Mouse (Mus musculus): ENCODE data around the gene Cerk.
"Not testable (repeated sequence)": the region's sequence is repeated elsewhere in the genome, so short reads cannot be mapped to it uniquely, and the experiment has no call there.

Gene Cerk

GRCm38 (mm10) chr15:86205300-86205699 is 19.4 kb upstream of the Cerk start:
- DNase-seq, result no peak

- no peak for DNase-seq
Measured at GRCm38 (mm10) chr15:86203942-86204561, 18.1 kb upstream of the Cerk start.

DNA sequence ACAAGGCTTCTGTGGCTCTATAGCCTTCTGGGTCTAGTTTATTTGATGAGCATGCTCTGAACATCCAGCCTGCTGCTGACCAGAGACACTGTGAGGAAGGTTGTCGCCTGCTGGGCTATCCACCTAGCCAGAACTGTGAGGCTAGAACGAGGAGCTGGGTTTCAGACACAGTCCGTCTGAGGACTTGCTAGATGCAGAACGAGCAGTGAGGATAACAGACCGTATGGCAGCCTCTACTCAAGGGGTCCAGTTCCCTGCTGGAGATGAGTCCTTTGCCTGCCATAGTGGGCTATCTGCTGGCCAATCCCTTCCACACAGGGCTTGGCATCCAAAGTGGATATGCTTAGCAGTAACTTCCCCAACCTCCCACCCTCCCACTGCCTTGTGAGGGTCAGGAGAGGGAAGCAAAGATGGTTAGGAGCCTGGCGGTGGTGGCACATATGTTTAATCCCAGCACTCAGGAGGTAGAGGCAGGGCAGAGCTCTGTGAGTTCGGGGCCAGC is 17.4 kb upstream of the Cerk start:
- no peak for DNase-seq

DNA sequence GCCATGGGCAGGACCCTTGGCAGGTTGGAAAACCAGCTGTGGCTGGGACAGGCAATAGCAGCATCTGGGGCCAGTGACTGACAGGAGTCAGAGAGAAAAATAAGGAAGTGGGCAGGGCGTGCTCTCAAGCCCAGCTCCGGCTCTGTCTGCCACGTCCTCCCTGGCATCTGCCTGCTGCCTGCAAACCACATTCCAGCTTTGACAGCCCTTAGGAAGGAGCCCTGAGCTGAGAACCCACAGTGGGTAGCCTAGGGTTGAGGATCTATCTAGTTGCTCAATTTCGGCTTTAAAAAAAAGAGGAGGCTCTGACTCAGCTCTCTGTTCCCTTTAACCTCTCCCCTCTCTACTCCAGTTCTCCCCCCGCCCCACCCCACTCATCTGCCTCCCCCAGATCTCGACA is 16.7 kb upstream of the Cerk start:
- peak; percentile 80 for DNase-seq

- no peak for DNase-seq
Measured at GRCm38 (mm10) chr15:86201696-86202330, 15.9 kb upstream of the Cerk start.

GRCm38 (mm10) chr15:86201095-86201494 is 15.2 kb upstream of the Cerk start:
- DNase-seq, result no peak

DNA sequence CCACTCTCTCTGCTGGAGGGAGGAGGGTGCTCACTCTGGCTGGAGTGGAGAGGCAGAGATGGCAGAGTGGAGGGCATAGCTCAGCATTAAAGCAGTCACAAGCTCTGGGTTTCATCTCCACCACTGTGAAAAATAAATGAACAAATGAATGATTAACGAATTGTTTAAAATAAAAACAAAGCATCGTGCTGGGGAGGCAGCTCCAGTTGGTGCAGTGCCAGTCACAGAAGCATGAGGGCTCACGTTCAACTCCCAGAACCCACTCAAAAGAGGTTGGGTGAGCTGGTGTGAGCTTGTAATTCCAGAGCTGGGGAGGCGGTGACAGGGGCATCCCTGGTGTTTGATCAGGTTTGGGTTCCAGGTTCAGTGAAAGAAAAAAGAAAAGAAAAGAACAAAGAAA is 14.2 kb upstream of the Cerk start:
- DNase-seq, result no peak

DNA sequence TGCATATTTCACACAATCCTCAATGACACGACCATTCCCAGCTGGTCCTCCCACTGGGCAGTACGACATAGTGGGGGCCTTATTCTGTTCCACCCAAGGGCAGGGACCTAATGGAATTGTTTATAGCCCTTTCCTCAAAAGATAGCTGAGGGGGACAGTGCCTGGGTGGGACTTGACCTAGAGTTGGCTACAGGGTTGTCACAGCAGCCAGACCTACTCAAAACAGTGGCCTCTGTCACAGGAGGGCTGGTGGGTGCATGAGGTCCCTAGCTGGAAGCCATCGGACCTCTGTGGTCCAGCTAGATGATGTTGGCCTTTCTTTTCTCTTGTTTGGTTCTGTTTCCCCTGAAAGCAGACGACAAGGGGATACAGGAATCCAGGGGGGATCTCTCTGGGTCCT is 13.5 kb upstream of the Cerk start:
- DNase-seq, result no peak

- no peak for DNase-seq
Measured at GRCm38 (mm10) chr15:86199052-86199451, 13.1 kb upstream of the Cerk start.

DNA sequence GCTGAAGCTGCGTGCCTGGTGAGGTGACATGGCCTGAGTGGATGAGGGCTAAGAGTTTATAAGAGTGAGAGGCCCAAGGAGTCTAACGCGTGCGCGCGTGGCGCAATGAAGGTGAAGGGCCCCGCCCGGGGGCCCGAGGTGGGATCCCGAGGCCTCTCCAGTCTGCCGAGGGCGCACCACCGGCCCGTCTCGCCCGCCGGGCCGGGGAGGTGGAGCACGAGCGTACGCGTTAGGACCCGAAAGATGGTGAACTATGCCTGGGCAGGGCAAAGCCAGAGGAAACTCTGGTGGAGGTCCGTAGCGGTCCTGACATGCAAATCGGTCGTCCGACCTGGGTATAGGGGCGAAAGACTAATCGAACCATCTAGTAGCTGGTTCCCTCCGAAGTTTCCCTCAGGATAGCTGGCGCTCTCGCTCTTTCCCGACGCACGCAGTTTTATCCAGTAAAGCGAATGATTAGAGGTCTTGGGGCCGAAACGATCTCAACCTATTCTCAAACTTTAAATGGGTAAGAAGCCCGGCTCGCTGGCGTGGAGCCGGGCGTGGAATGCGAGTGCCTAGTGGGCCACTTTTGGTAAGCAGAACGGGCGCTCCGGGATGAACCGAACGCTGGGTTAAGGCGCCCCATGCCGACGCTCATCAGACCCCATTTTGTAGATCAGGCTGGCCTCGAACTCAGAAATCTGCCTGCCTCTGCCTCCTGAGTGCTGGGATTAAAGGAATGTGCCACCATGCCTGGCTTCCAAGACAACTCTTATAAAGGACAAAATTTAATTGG is 8.9 kb upstream of the Cerk start:
- not testable (repeated sequence) for DNase-seq

- DNase-seq, result no peak
Measured at GRCm38 (mm10) chr15:86191933-86192332, 6.0 kb upstream of the Cerk start.

DNA sequence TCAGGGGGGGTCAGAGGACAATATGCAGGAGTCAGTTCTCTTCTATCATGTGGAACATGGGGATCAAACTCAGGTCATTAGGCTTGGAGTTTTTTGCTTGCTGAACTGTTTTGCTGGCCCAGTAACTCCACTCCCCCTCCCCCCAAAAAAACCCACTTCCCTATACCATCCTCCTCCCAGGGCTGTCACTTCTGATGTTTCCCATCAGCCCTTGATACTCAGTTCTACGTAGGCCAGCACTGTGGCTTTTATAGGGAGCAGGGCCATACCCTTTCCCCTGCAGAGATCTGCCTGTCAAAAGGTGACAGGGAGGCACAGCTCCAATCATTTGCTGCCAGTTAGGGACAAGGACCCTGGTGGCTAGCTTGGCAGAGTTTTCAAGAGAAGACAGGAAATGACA is 5.6 kb upstream of the Cerk start:
- DNase-seq, result no peak

- DNase-seq, result no peak
Measured at GRCm38 (mm10) chr15:86190387-86190786, 4.4 kb upstream of the Cerk start.

GRCm38 (mm10) chr15:86188746-86189470 is 3.0 kb upstream of the Cerk start:
- peak; percentile 87 for DNase-seq

GRCm38 (mm10) chr15:86188186-86188585 is 2.2 kb upstream of the Cerk start:
- no peak for DNase-seq

DNA sequence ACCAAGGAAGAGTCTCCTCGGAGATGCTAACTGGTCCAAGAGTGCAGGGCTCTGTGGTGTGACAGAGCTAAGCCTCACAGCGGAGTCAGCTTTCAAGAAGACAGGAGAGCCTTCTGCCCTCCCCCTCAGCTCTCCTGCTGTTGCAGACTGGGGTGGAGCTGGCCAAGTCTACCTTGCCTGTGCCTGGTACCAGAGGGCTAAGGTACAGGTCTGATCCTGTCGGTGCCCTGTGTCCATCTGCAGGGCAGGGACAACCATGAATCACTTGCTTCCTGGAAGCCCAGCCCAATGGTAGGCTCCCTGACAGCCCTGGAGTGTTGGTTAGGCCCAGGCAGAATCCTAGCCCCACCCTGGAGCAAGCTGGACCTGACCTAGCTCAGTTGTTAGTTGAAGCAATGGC is 745 bp upstream of the Cerk start:
- DNase-seq, result no peak

GRCm38 (mm10) chr15:86184851-86185688 is 871 bp downstream of the Cerk start:
- DNase-seq, result no peak

DNA sequence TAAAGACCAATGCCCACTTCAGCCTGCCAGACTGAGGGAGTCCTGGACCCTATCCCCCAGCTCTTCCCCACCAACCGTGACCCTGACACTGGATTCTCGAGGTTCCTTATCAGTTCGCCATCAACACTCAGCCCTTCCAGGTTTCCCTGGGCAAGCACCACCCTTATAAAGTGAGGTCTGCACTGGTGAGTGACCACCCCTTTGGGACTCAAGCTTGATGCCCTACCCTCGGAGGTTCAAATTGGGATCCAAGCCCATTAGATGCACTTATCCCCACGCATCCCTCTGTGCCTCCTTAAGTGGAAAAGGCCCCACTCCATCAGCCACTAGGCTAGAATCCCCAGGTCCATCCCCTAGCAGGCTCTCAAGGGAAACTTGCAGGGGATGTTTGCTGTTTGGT is 1.9 kb downstream of the Cerk start:
- no peak for DNase-seq

- DNase-seq, result no peak
Measured at GRCm38 (mm10) chr15:86183484-86183883, 2.5 kb downstream of the Cerk start.

DNA sequence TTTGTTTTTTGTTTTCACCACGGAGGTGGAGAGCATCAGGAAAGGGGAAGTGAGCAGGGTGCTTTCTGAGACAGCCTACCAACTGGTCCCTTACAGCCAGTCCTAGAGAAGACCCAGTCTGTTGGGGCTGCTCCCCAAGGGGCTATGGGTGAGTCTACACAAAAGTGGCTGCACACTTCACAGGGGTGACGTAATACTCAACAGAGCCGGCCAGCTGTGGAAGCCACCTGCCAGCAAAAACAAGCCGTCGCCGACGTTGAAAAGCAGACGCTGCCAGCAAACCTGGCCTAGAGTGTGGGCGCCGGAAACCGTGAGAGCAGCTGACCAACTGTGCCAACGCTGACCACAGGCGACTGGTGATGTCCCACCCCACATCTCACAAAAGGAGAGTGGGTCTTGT is 3.3 kb downstream of the Cerk start:
- DNase-seq, result peak; percentile 80

DNA sequence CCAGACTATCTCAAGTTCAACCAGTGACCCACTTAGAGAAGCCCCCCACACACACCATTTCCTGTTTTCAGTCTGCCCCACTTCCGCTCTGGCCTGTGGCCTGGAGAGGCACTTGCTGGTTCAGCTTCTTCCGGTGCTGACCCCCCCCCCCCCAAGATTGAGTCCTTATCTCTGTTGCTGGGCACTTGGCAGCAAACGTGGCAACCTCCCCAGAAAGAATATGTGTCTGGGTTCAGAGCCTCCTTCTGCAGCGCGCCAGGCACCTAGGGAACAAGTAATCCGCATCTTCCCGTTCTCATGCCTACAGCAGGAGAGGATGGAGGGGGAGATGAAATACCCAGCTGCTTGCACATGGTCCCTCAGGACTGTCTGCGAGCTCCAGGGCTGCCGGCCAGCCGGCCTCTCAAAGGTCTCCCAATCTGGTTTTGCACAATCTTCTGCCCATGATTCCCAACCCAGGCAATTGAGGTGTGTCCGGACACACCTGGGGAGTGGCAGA is 4.0 kb downstream of the Cerk start:
- DNase-seq, result no peak

GRCm38 (mm10) chr15:86181321-86181720 is 4.6 kb downstream of the Cerk start:
- DNase-seq, result not testable (repeated sequence)

All from layer of hippocampus, adult 9-11 months (tissue).